Mouse (Mus musculus) limb, embryonic 12.5 days (tissue): ENCODE measurements around the gene Fsip1. TPM values are rescaled to one million over a fixed set of nuclear protein-coding genes. Genes with fewer than 3 reads are reported as not detected.

Experiments
- ATAC-seq: fragments of 200-750 bp; cut with Nextera tagmentation; 2 replicates; pipeline ENCODE4 v1.8.0; 2017; ENCODE audit warnings: low read depth, moderate TSS enrichment; ENCODE audit not compliant: insufficient number of reproducible peaks, insufficient read depth, low FRiP score, low TSS enrichment
- H3K27ac ChIP-seq: fragments of 300-500 bp; sonication (generic); 2 replicates; pipeline ENCODE4 v1.5.1; 2016; ENCODE audit warnings: mild to moderate bottlenecking, moderate library complexity
- H3K27me3 ChIP-seq: fragments of 300-500 bp; sonication (generic); 2 replicates; pipeline ENCODE4 v1.6.1; 2016; ENCODE audit warnings: mild to moderate bottlenecking, moderate library complexity
- H3K36me3 ChIP-seq: fragments of 300-500 bp; sonication (generic); 2 replicates; pipeline ENCODE4 v1.6.1; 2016; ENCODE audit warnings: mild to moderate bottlenecking, moderate library complexity
- H3K4me1 ChIP-seq: fragments of 300-500 bp; sonication (generic); replicated peaks from 2 replicates; pipeline ENCODE4 v1.6.1; 2016
- H3K4me2 ChIP-seq: fragments of 300-500 bp; sonication (generic); 2 replicates; pipeline ENCODE4 v1.6.1; 2016; ENCODE audit warnings: mild to moderate bottlenecking, moderate library complexity
- H3K4me3 ChIP-seq: fragments of 300-500 bp; sonication (generic); replicated peaks from 2 replicates; pipeline ENCODE4 v1.5.1; 2016; ENCODE audit warnings: mild to moderate bottlenecking
- H3K9ac ChIP-seq: fragments of 300-500 bp; sonication (generic); replicated peaks from 2 replicates; pipeline ENCODE4 v1.6.1; 2016; ENCODE audit warnings: mild to moderate bottlenecking, moderate library complexity
- H3K9me3 ChIP-seq: fragments of 300-500 bp; sonication (generic); 2 replicates; pipeline ENCODE4 v1.6.1; 2016; ENCODE audit warnings: mild to moderate bottlenecking, moderate library complexity
- WGBS: fragments of 180-500 bp; shearing (Covaris S2); methylation state at CpG from one replicate; pipeline ENCODE4 v1.1.7; 2016; 5-methylcytosine and 5-hydroxymethylcytosine counted together
- polyA plus RNA-seq: library from polyadenylated mRNA; unstranded; fragments of >200 nt; fragmentation: Nextera tagmentation; extraction: Ambion mirVana; gene quantifications from 2 replicates; pipeline ENCODE4 v1.2.1, GENCODE M21; 2016

Gene Fsip1
- polyA plus RNA-seq, 1 experiment from 2014 or later = 0.76 TPM

DNA sequence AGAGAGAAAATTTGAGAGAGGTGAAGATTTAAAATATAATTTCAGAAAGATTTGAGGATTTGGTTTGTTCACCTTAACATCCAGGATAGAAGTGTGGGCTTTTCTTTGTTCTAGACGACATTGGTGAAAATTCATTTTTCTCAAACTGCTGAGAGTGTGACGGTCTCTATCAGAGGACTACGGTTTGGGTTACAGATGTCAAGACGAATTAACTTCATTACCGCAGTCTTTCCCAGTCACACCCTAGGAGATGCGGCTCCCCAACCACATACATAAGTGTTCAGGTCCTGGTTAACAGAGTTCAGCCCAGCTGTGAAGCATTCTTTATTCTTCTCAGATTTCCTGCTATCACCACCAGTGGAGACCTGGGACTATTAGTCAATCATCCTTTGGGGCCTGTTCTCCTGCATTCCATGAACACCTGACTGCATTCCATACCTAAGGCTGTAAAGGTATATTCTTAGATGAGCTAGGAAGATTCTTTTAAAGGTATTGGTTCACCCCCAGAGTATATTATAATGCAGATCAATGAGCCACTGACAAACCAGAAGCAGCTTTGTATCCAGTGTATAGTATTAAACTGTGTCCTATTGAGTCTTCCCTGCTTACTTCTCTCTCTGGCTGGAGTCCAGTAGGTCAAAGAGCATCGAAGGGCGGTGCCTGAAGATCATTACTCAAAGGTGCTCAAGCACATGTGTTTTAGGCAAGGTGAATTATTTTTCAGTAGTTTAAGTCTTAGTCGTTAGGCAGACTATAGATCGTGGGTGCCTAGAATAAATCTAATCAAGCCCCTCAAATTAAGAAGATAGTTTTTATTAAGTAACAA, 82.0 kb downstream of the Fsip1 start:
- Histone ChIP-seq H3K9me3 (peaks cover 4% of the 10 kb centered on the region; the same call in 1 of the 2 replicates), H3K27ac (no peak overlapping the region), H3K4me2 (no peak overlapping the region), H3K4me3 (no peak overlapping the region), H3K36me3 (no peaks in the 10 kb centered on the region), H3K9ac (no peak overlapping the region), H3K27me3 (no peaks in the 10 kb centered on the region), H3K4me1 (no peaks in the 10 kb centered on the region)
- no peak for ATAC-seq
- WGBS = 73% methylated on average over 10 of the region's 10 CpGs

DNA sequence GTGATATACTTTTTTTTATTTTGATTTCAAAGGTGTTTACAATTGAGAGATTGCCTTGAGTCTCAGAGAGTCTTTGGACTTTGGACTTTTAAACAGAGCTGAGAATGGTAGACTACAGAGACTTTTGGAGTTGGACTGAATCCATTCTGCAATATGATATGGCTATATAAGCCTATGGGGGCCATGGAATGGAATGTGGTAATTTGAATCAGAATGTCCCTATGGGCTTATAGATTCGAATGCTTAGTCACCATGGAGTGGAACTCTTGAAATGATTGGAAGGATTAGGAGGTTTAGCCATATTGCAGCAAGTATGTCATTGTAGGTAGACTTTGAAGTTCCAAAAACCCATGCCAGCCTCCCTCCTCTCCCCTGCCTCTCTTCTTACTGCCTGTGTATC, 88.5 kb downstream of the Fsip1 start:
- 0 out of 2 replicates have a peak, but pooled peaks have one; percentile 39 for ATAC-seq
- H3K9me3 ChIP-seq = no peaks in the 10 kb centered on the region
- no peak overlapping the region for H3K4me2 ChIP-seq
- H3K27me3 ChIP-seq = no peaks in the 10 kb centered on the region
- peaks cover 23% of the 10 kb centered on the region for H3K4me1 ChIP-seq
- 67% methylated on average over 1 of the region's 1 CpGs for WGBS
- no peak overlapping the region for H3K4me3 ChIP-seq
- H3K27ac ChIP-seq = 0 out of 2 replicates have a peak overlapping the region, but pooled peaks have one; percentile 23
- H3K36me3 ChIP-seq = no peaks in the 10 kb centered on the region
- no peak overlapping the region for H3K9ac ChIP-seq

DNA sequence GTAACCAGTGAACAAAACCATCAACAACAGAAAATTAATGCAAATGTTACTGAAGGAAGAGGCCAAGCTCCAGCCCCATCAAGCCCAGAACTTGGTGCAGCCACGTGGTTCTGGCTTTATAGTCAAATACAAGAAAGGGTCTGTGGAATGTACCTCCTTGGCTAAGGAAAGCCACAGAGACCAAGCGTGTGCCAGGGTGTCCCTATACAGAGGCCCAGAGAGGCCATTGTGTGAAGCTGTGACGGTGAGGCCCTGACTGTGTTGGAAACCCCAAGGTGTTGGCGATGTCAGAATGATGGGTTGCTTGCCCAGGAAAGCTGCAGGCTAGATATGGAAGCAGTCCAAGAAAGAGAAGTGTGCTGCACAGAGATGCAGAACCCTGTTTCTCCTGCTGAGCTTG, 89.0 kb downstream of the Fsip1 start:
- Histone ChIP-seq H3K9me3 (no peaks in the 10 kb centered on the region), H3K4me3 (no peak overlapping the region), H3K36me3 (no peaks in the 10 kb centered on the region), H3K4me1 (peaks cover 28% of the 10 kb centered on the region), H3K4me2 (no peak overlapping the region), H3K27ac (no peak overlapping the region), H3K27me3 (no peaks in the 10 kb centered on the region), H3K9ac (no peak overlapping the region)
- ATAC-seq = no peak
- WGBS = 77% methylated on average over 4 of the region's 4 CpGs

DNA sequence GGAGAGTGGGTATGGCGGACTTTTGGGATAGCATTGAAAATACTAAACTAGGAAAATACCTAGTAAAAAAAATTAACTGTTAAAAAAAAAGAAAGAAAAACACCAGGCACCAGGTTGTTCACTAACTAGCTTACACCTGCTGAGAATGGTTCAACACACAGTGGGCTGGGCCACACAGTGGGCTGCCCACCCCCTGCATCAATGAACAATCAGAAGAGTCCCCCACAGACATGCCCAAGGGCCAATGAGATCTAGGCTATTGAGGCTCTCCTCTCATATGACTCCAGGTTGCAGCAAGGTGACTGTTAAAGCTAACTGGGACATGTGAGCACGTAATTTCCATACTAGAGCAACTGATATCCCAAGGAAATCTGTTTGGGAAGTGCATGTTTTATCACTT, 91.1 kb downstream of the Fsip1 start:
- Histone ChIP-seq H3K27me3 (no peaks in the 10 kb centered on the region), H3K9me3 (no peaks in the 10 kb centered on the region), H3K27ac (no peak overlapping the region), H3K9ac (no peak overlapping the region), H3K4me1 (peaks cover 42% of the 10 kb centered on the region), H3K4me2 (no peak overlapping the region), H3K4me3 (no peak overlapping the region), H3K36me3 (no peaks in the 10 kb centered on the region)
- 89% methylated on average over 2 of the region's 2 CpGs for WGBS
- ATAC-seq = no peak

DNA sequence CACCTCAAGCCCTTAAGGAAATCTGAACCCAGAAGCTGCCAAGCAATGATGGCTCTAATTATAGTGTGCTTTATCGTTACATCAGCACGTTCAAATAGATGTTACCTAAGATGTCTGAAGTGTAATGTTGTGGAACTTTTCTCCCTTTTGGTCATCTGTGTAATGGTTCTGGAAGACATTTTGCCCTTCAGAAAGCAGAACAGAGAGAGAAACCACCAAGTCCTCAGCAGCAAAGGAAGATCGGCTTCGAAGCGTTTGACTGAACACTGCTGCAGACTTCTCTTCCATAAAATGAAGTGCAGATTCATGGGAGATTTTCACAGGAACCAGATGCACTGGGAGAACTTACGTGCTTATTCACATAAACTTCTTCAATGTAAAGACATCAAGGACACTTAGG, 92.6 kb downstream of the Fsip1 start:
- Histone ChIP-seq H3K4me3 (no peak overlapping the region), H3K27ac (no peak overlapping the region), H3K4me2 (no peak overlapping the region), H3K36me3 (no peaks in the 10 kb centered on the region), H3K4me1 (peaks cover 57% of the 10 kb centered on the region), H3K9ac (no peak overlapping the region), H3K27me3 (no peaks in the 10 kb centered on the region), H3K9me3 (no peaks in the 10 kb centered on the region)
- WGBS = 64% methylated on average over 6 of the region's 6 CpGs
- no peak for ATAC-seq

DNA sequence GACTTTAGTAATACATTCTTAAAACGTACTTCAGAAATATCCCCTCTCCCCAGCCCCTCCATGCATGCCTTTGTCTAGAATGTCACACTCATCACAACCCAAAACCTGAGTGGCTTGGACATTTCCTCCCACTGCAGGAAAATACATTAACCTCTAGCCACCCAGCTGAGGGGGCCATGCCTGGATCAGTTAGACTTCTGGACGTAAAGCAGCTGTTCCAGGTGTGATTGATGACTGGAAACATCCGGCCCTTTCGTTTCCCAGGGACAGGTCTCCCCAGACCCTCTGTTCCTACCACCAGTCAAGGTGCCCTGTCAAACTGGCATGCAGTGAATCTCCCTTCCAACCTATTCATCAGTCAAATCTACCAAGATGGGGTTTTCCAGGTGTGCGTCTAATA, 94.3 kb downstream of the Fsip1 start:
- 24% methylated on average over 5 of the region's 5 CpGs for WGBS
- H3K27ac ChIP-seq = peak overlapping the region; percentile 53; the same call in 1 of the 2 replicates
- no peak overlapping the region for H3K9ac ChIP-seq
- no peaks in the 10 kb centered on the region for H3K36me3 ChIP-seq
- peaks cover 55% of the 10 kb centered on the region for H3K4me1 ChIP-seq
- no peak overlapping the region for H3K4me3 ChIP-seq
- ATAC-seq = no peak
- H3K9me3 ChIP-seq = no peaks in the 10 kb centered on the region
- H3K27me3 ChIP-seq = no peaks in the 10 kb centered on the region
- H3K4me2 ChIP-seq = peak overlapping the region; percentile 21; the same call in 1 of the 2 replicates

DNA sequence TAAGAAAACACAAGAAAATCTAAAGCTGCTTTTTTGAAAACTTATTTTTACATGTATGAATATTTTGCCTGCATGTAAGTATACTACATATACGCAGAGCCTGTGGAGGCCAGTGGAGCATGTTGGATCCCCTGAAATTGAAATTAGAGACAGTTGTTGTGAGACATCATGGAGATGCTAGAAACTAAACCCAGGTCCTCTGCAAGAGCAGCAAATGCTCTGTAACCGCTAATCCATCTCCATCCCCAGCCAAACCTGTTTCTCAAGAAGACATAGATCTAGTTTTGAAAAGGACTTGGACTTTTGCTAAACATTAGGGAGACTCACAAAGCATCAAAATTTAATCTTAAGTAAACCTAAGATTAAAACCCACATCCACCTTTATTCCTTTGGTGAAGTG, 95.8 kb downstream of the Fsip1 start:
- Histone ChIP-seq H3K27me3 (no peaks in the 10 kb centered on the region), H3K4me1 (peaks cover 55% of the 10 kb centered on the region), H3K4me3 (no peak overlapping the region), H3K9me3 (no peaks in the 10 kb centered on the region), H3K9ac (no peak overlapping the region), H3K36me3 (no peaks in the 10 kb centered on the region), H3K4me2 (no peak overlapping the region), H3K27ac (peak overlapping the region; percentile 41)
- 87% methylated on average over 2 of the region's 2 CpGs for WGBS
- no peak for ATAC-seq

DNA sequence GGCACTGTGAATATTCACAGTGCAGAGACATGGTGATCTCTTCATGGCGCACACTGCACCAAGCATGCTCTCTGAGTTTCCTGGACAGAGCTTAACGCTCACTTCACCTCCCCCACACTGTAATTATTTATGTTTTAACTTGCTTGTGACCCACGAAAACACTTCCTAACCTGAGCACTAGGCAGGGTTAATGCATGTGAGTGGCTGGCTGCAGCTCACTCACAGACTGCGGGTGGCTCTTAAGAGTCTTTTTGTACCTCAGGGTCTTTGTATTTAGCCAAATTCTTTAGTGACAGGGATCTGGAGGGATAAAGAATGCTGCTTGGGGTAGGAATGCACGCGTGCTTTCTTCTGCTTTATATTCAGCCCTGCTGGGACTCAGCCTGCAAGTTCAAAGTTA, 96.2 kb downstream of the Fsip1 start:
- H3K27ac ChIP-seq = peak overlapping the region; percentile 41
- ATAC-seq = no peak
- H3K27me3 ChIP-seq = no peaks in the 10 kb centered on the region
- no peak overlapping the region for H3K9ac ChIP-seq
- no peaks in the 10 kb centered on the region for H3K36me3 ChIP-seq
- peaks cover 55% of the 10 kb centered on the region for H3K4me1 ChIP-seq
- no peaks in the 10 kb centered on the region for H3K9me3 ChIP-seq
- 27% methylated on average over 6 of the region's 6 CpGs for WGBS
- no peak overlapping the region for H3K4me2 ChIP-seq
- H3K4me3 ChIP-seq = no peak overlapping the region

DNA sequence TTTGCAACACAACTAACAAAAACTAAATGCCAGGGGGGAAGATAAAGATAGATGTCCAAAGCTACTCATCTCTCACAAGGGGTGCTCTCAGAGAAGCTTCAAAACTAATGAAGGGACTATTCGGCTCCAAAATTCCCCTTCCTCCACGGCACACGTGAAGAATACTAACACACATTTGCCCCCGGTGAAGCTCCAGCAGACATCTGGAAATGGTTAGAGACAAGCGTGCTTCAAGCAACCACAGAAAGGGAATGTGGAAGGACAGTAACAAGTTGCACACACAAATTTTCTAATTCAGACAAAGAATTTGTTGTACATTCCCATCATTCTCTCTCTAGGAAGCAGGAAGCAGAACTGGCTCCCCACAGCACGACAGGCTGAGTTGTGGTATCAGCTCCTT, 97.6 kb downstream of the Fsip1 start:
- Histone ChIP-seq H3K4me1 (peaks cover 52% of the 10 kb centered on the region), H3K36me3 (no peaks in the 10 kb centered on the region), H3K9me3 (no peaks in the 10 kb centered on the region), H3K4me3 (no peak overlapping the region), H3K4me2 (0 out of 2 replicates have a peak overlapping the region, but pooled peaks have one; percentile 0), H3K27ac (no peak overlapping the region), H3K9ac (no peak overlapping the region), H3K27me3 (no peaks in the 10 kb centered on the region)
- 13% methylated on average over 6 of the region's 6 CpGs for WGBS
- ATAC-seq = no peak

DNA sequence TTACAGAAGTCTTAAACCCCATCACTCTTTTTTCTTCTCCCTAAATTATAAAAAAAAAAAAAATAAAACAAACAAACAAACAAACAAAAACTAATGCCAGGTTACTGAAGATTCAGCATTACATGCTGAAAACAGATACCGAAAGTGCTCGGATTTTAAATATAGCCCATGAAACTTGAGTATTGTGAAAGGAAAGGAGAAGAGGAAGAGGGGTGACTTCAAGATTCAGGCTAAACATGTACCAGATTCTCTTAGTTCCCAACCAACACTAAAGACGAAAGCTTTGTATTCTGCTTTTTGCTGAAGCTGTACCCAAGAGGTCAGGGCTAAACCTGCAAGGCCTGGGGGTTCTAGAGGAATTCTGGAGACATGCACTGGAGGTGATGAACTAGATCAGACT, 98.7 kb downstream of the Fsip1 start:
- no peak overlapping the region for H3K9ac ChIP-seq
- H3K4me1 ChIP-seq = peaks cover 43% of the 10 kb centered on the region
- no peaks in the 10 kb centered on the region for H3K9me3 ChIP-seq
- ATAC-seq = no peak
- no peaks in the 10 kb centered on the region for H3K27me3 ChIP-seq
- H3K27ac ChIP-seq = peak overlapping the region; percentile 23; the same call in 1 of the 2 replicates
- H3K36me3 ChIP-seq = no peaks in the 10 kb centered on the region
- no peak overlapping the region for H3K4me3 ChIP-seq
- 86% methylated on average over 3 of the region's 3 CpGs for WGBS
- H3K4me2 ChIP-seq = no peak overlapping the region

DNA sequence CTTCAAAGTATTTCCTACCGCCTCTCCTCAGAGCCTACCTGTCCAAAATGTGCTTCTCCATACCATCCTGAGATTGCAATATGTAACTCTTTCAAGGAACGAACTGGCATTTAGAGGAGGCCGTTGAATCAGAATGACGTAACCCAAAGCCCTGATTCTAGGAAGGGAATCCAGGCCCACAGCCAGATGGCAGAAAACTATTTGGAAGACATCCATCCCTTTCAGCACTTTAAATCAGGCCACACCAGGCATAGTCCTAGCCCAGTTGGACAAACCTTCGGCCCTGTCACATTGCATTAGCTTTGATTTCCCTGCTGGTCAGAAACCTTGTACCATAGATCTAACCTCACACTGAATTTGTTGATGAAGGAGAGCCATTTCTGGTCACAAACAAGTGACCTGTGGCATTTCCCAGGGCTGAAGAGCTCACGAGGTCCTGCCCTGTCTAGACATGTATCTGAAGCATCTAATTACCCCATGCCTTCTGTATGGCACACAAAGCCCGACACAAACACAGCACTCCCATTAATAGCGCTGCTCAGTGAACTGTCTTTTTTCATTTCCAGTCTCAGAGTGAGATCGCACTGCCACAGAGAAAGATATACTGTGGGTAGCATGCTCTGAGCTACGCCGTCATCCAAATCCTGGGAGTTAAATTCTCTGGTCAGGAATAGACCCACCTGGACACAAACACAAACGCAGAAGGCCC, 106.8 kb downstream of the Fsip1 start:
- H3K4me3 ChIP-seq = no peak overlapping the region
- no peaks in the 10 kb centered on the region for H3K36me3 ChIP-seq
- no peaks in the 10 kb centered on the region for H3K9me3 ChIP-seq
- ATAC-seq = no peak
- H3K4me1 ChIP-seq = 0 out of 2 replicates have a peak, but pooled peaks cover 3% of the 10 kb centered on the region
- 76% methylated on average over 12 of the region's 12 CpGs for whole genome bisulfite sequencing
- H3K27me3 ChIP-seq = no peaks in the 10 kb centered on the region
- no peak overlapping the region for H3K4me2 ChIP-seq
- no peak overlapping the region for H3K9ac ChIP-seq
- H3K27ac ChIP-seq = no peak overlapping the region
